ENCODE assay signal across 10 mouse cellular contexts in genomic region chr2:178840975-178841374, GRCm38 (mm10).
A peak's percentile ranks its signal among the peaks of the same experiment; 100 is the strongest.
DNase-seq lines count a peak whose midpoint lies in the region; ATAC-seq and TF ChIP-seq lines count a peak whose summit lies in the region.
"Had no signal": no experiment of that assay in that cellular context is flagged by ENCODE, and none has a peak within 500 bp of the region (broad histone marks: within the 10 kb centered on the region; RNA-seq: fewer than 3 reads in every experiment).

No protein-coding gene starts in this region.

- no peak overlapping the region for H3K4me3 ChIP-seq in lung, embryonic 14.5 days (ENCODE audit: low read depth, low read length)
- no peak overlapping the region for H3K4me3 ChIP-seq in lung, adult 2 months (replicated peaks; ENCODE audit: extremely low read depth, low read depth, low read length)
- H3K4me3 ChIP-seq: embryonic facial prominence, embryonic 12.5 days had no signal

- WGBS in lung, embryonic 14.5 days, result 25% methylated on average over 2 of the region's 2 CpGs
- 29% methylated on average over 2 of the region's 2 CpGs for WGBS in lung, adult 2 months

- no peak for TF ChIP-seq POLR2A in lung, adult 2 months (IDR thresholded peaks at IDR 0.05; ENCODE audit: borderline replicate concordance, extremely low read depth, low read depth, low read length)

- peak; percentile 7 for DNase-seq in lung, embryonic 14.5 days
- no peak for DNase-seq in lung, adult 2 months
- DNase-seq in frontal cortex, adult 2 months (ENCODE audit: extremely low spot score in 1 of 2, low spot score in 1 of 2), result peak; percentile 23 to 50
- peak; percentile 82 to 90 for DNase-seq in heart, adult 9 months (ENCODE audit: low spot score in 2 of 2)
- peak; percentile 13 to 16 for DNase-seq in left cerebral cortex, postnatal 36 days (ENCODE audit: low spot score in 2 of 2)
- DNase-seq in adrenal gland, postnatal 4 days (ENCODE audit: low spot score in 2 of 2), result no peak
- DNase-seq in ovary, postnatal 36 days (ENCODE audit: low spot score), result no peak
- DNase-seq in adrenal gland, adult 2 months, result no peak

- peak; percentile 38; the same call in 1 of the 2 replicates for ATAC-seq in lung, embryonic 14.5 days (ENCODE audit: insufficient read depth)
- ATAC-seq: Patski had no signal

- H3K4me2 ChIP-seq in lung, embryonic 14.5 days, result no peak overlapping the region
- H3K4me2 ChIP-seq: embryonic facial prominence, embryonic 12.5 days had no signal

- intact Hi-C loops in left cerebral cortex, postnatal 36 days (cut with DNase I), result no loop called here

- no peaks in the 10 kb centered on the region for H3K9me3 ChIP-seq in lung, embryonic 14.5 days (ENCODE audit: low read depth, low read length)
- H3K9me3 ChIP-seq: embryonic facial prominence, embryonic 12.5 days had no signal

- H3K36me3 ChIP-seq in lung, embryonic 14.5 days (ENCODE audit: insufficient read depth), result no peaks in the 10 kb centered on the region
- H3K36me3 ChIP-seq: embryonic facial prominence, embryonic 12.5 days had no signal

- no peaks in the 10 kb centered on the region for H3K27me3 ChIP-seq in lung, embryonic 14.5 days (ENCODE audit: insufficient read depth, low read length)
- H3K27me3 ChIP-seq: embryonic facial prominence, embryonic 12.5 days; Patski had no signal

- no peak overlapping the region for H3K9ac ChIP-seq in lung, embryonic 14.5 days
- H3K9ac ChIP-seq: embryonic facial prominence, embryonic 12.5 days had no signal

- no peaks in the 10 kb centered on the region for H3K4me1 ChIP-seq in lung, embryonic 14.5 days (ENCODE audit: insufficient read depth)
- H3K4me1 ChIP-seq in lung, adult 2 months (ENCODE audit: control insufficient read depth, insufficient read depth, low read length), result no peaks in the 10 kb centered on the region

- H3K27ac ChIP-seq in lung, embryonic 14.5 days (ENCODE audit: low read depth), result no peak overlapping the region
- H3K27ac ChIP-seq: embryonic facial prominence, embryonic 12.5 days had no signal

- no peak for TF ChIP-seq CTCF in lung, embryonic 14.5 days (IDR thresholded peaks at IDR 0.05; ENCODE audit: low read depth)
- TF ChIP-seq CTCF in lung, adult 2 months (IDR thresholded peaks at IDR 0.05; ENCODE audit: insufficient read depth, low read length), result no peak

Comparison
In these comparisons a context has a peak if more than half of its experiments do, and no peak if none do; other contexts are left out.
1. DNase-seq: peak in lung, embryonic 14.5 days (single experiment), frontal cortex, adult 2 months (2 of 2), heart, adult 9 months (2 of 2) and left cerebral cortex, postnatal 36 days (2 of 2); none in lung, adult 2 months (single experiment), adrenal gland, postnatal 4 days (0 of 2), ovary, postnatal 36 days (single experiment) and adrenal gland, adult 2 months (single experiment).